Mouse (Mus musculus): ENCODE data around the gene Ets2.
"Not testable (repeated sequence)": the region's sequence is repeated elsewhere in the genome, so short reads cannot be mapped to it uniquely, and the experiment has no call there.

Gene Ets2

DNA sequence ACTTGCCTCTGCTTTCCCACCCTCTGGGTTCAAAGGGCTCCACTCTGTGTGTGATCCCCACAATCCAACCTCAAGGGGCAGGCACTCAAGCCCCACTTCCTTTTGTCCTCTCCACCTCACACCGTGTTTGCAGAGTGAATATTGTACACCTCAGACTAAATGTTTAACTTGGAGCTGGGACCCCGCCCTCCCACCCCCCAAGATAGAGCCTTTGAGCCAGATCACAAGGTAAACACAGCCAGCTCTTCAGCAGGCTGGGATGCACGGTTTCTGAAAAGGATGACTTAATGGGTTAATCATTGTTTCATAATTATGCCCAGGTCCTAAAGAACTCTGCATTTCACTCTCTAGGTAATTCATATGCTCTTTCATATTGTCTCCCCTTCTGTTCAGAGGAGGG, 2.2 kb upstream of the Ets2 start:
- DNase-seq (ENCODE audit: low read depth, low spot score): no peak

GRCm38 (mm10) chr16:95700224-95700623, 1.7 kb upstream of the Ets2 start:
- DNase-seq (ENCODE audit: low read depth, low spot score): no peak

GRCm38 (mm10) chr16:95702562-95703545, 979 bp downstream of the Ets2 start:
- DNase-seq (ENCODE audit: low read depth, low spot score): no peak

GRCm38 (mm10) chr16:95703958-95704357, 2.1 kb downstream of the Ets2 start:
- no peak for DNase-seq (ENCODE audit: low read depth, low spot score)

- no peak for DNase-seq (ENCODE audit: low read depth, low spot score)
These were observed 2.9 kb downstream of the Ets2 start for GRCm38 (mm10) chr16:95704662-95705330.

DNA sequence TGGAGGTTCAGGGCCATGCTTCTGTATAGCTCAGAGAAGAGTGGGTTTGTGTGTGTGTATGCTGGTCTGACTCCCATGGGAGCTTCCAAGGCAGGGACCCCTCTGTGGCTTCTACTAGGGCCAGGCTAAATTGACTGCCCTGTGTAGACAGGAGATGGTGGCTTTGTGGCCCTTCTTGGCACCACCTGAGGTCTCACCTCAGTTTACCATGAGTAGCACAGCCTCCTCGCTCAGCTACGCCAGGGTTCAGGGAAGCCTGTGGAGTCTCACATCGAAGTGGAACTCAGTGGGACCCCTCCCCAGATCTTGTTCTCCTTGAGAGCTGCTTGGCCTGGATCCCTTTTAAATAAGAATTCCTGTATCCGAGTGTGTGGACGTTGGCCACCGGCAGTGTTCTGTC, 3.9 kb downstream of the Ets2 start:
- DNase-seq (ENCODE audit: low read depth, low spot score): no peak

- DNase-seq (ENCODE audit: low read depth, low spot score): no peak
These were observed 6.5 kb downstream of the Ets2 start for GRCm38 (mm10) chr16:95708211-95709004.

- no peak for DNase-seq (ENCODE audit: low read depth, low spot score)
These were observed 7.3 kb downstream of the Ets2 start for GRCm38 (mm10) chr16:95709175-95709574.

DNA sequence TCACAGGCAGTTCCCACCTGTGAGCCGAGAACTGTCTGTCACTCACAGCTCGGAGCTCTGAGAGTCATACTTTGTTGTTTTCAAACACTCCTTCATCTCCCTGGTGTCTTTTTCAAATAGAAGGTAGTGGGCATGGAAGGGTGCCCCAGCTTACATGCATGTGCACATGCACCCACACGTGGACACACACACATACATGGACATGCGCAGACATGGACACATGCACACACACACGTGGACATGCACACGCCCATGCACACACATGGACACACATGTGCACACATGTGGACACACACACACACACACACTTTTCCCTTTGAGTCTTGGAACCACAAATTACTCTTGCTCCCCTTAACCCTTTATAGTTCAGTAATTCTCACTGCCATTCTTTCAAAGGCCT, 8.3 kb downstream of the Ets2 start:
- no peak for DNase-seq (ENCODE audit: low read depth, low spot score)

- DNase-seq (ENCODE audit: low read depth, low spot score): no peak
These were observed 10.2 kb downstream of the Ets2 start for GRCm38 (mm10) chr16:95712121-95712520.

GRCm38 (mm10) chr16:95713077-95713476, 11.2 kb downstream of the Ets2 start:
- not testable (repeated sequence) for DNase-seq (ENCODE audit: low read depth, low spot score)

DNA sequence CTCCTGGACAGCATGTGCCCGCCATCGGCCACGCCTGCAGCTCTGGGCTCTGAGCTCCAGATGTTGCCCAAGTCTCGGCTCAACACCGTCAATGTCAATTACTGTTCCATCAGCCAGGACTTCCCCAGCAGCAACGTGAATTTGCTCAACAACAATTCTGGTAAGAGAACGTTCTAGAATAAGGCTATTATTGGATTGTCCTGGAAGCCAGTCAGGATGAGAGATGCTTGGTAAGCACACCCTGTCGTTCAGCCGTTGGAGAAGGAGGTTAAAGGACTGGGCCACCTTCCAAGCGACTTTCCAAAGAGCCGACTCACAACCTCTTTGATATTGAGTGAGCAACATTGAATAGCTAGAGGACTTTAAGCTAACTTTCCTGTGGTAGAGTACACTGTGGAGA, 13.2 kb downstream of the Ets2 start:
- DNase-seq (ENCODE audit: low read depth, low spot score): no peak

GRCm38 (mm10) chr16:95716061-95716706, 14.3 kb downstream of the Ets2 start:
- DNase-seq (ENCODE audit: low read depth, low spot score): no peak

GRCm38 (mm10) chr16:95717631-95718030, 15.8 kb downstream of the Ets2 start:
- no peak for DNase-seq (ENCODE audit: low read depth, low spot score)

DNA sequence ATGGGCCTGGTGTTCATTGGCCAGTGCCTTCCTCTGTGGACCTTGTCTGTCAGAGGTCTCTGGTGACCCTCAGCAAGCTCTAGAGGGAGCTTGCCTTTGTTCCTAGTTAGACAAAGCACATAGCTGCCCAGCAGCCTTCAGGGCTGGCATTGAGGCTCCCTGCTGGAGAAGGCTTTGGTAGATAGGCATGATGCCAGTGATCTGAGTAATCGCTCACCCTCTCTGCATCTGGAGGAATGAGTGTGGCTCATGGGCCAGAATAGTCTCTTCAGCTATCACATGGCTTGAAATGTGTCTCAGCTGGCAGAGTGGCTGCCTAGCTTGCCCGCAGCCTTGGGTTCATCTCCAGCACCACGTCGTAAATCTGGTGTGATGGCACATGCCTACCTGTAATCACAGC, 16.2 kb downstream of the Ets2 start:
- no peak for DNase-seq (ENCODE audit: low read depth, low spot score)

GRCm38 (mm10) chr16:95720532-95720931, 18.7 kb downstream of the Ets2 start:
- no peak for DNase-seq (ENCODE audit: low read depth, low spot score)

- no peak for DNase-seq (ENCODE audit: low read depth, low spot score)
These were observed 22.4 kb downstream of the Ets2 start for GRCm38 (mm10) chr16:95724251-95724650.

GRCm38 (mm10) chr16:95724776-95725175, 22.9 kb downstream of the Ets2 start:
- no peak for DNase-seq (ENCODE audit: low read depth, low spot score)

DNA sequence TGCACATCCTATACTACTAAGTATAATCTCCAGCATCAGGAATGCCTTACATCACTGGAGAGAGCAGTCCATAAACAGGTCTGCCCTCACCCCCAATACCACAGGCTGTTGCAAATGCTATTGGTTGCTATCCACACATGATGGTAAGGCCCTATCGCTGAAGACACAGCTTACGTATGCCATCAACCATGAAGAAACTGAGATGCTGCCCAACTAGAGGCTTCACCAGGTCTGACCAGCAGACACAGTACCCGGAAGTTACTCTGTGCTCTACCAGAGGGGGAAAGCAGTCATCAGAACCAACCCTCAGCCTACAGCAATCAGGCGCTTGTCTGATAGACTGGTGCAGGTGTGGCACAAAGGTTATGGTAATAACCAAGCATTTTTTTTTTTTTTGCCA, 24.9 kb downstream of the Ets2 start:
- DNase-seq (ENCODE audit: low read depth, low spot score): no peak

DNA sequence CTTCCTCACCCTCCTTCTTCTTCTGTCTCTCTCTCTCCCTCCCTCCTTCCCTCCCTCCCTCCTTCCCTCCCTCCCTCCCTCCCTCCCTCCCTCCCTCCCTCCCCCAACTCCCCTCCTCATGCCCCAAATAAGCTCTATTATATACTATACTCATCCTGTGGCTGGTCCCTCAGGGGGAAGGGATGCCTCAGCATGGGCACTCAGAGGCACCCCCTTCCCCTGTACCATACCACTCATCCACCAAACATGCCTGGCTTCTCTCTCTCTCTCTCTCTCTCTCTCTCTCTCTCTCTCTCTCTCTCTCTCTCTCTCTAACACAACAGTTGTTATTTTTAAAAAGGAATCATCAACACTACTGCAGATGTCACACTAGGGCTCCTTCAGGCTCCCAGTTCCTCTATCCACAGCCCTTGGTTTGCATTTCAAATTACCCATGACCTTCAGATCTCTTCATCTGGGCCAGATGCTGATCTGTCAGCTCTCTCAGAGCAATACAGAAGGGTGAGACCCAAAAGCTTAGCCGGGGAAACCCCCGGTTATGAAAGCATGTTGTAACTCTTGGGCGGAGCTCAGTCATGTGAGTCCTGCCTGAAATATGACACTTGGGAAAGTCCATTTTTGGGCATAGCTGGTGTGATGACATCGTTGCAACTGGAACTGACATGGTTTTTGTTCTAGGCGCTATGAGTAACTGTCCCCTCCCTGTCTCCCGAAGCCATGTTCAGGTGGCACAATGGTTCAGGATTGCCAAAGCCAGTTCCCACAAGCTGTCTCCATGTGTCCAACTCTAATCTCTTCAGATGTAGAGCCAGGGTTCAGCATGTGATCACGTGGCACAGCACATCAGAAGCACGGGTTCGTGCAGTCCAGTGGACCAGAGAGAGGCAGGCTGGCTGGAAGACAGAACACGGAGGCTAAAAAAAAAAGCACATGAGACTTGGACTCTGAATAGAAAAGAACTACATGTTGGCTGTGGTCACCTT, 26.9 kb downstream of the Ets2 start:
- no peak for DNase-seq (ENCODE audit: low read depth, low spot score)

Measured in retina, postnatal 7 days (tissue).